Mouse (Mus musculus): ENCODE results near the gene Bola3. TPM values are rescaled to one million over a fixed set of nuclear protein-coding genes. Genes with fewer than 3 reads are reported as not detected.

Bola3 gene
- total RNA-seq (2017): 13.0 to 48.5 TPM (median 38.5 TPM) in 3 replicates

GRCm38 (mm10) chr6:83348873-83349272 is at the start of gene Bola3:
Gene Bola3 (plus strand): TSS chr6:83349147.
- ATAC-seq (replicated peaks; ENCODE audit: insufficient number of reproducible peaks, low FRiP score, low TSS enrichment, poor library complexity, severe bottlenecking): no peak

- ATAC-seq (replicated peaks; ENCODE audit: insufficient number of reproducible peaks, low FRiP score, low TSS enrichment, poor library complexity, severe bottlenecking): no peak
These were observed 48.3 kb upstream of the Bola3 start for GRCm38 (mm10) chr6:83300447-83301229.

- no peak for ATAC-seq (replicated peaks; ENCODE audit: insufficient number of reproducible peaks, low FRiP score, low TSS enrichment, poor library complexity, severe bottlenecking)
These were observed 47.7 kb upstream of the Bola3 start for GRCm38 (mm10) chr6:83301294-83301693.

- ATAC-seq (replicated peaks; ENCODE audit: insufficient number of reproducible peaks, low FRiP score, low TSS enrichment, poor library complexity, severe bottlenecking): no peak
These were observed 46.7 kb upstream of the Bola3 start for GRCm38 (mm10) chr6:83302264-83302663.

GRCm38 (mm10) chr6:83309017-83309416 is 39.9 kb upstream of the Bola3 start:
- ATAC-seq (replicated peaks; ENCODE audit: insufficient number of reproducible peaks, low FRiP score, low TSS enrichment, poor library complexity, severe bottlenecking): no peak

- peak; percentile 33; the same call in 1 of the 2 replicates for ATAC-seq (replicated peaks; ENCODE audit: insufficient number of reproducible peaks, low FRiP score, low TSS enrichment, poor library complexity, severe bottlenecking)
These were observed 37.7 kb upstream of the Bola3 start for GRCm38 (mm10) chr6:83311206-83311605.

- no peak for ATAC-seq (replicated peaks; ENCODE audit: insufficient number of reproducible peaks, low FRiP score, low TSS enrichment, poor library complexity, severe bottlenecking)
These were observed 36.9 kb upstream of the Bola3 start for GRCm38 (mm10) chr6:83312021-83312420.

- no peak for ATAC-seq (replicated peaks; ENCODE audit: insufficient number of reproducible peaks, low FRiP score, low TSS enrichment, poor library complexity, severe bottlenecking)
These were observed 36.4 kb upstream of the Bola3 start for GRCm38 (mm10) chr6:83312514-83312913.

GRCm38 (mm10) chr6:83315293-83315692 is 33.7 kb upstream of the Bola3 start:
- ATAC-seq (replicated peaks; ENCODE audit: insufficient number of reproducible peaks, low FRiP score, low TSS enrichment, poor library complexity, severe bottlenecking): no peak

- no peak for ATAC-seq (replicated peaks; ENCODE audit: insufficient number of reproducible peaks, low FRiP score, low TSS enrichment, poor library complexity, severe bottlenecking)
These were observed 32.9 kb upstream of the Bola3 start for GRCm38 (mm10) chr6:83316022-83316421.

GRCm38 (mm10) chr6:83317108-83317741 is 31.7 kb upstream of the Bola3 start:
- peak; percentile 92 for ATAC-seq (replicated peaks; ENCODE audit: insufficient number of reproducible peaks, low FRiP score, low TSS enrichment, poor library complexity, severe bottlenecking)

- no peak for ATAC-seq (replicated peaks; ENCODE audit: insufficient number of reproducible peaks, low FRiP score, low TSS enrichment, poor library complexity, severe bottlenecking)
These were observed 27.0 kb upstream of the Bola3 start for GRCm38 (mm10) chr6:83321927-83322326.

- ATAC-seq (replicated peaks; ENCODE audit: insufficient number of reproducible peaks, low FRiP score, low TSS enrichment, poor library complexity, severe bottlenecking): no peak
These were observed 26.2 kb upstream of the Bola3 start for GRCm38 (mm10) chr6:83322794-83323193.

- ATAC-seq (replicated peaks; ENCODE audit: insufficient number of reproducible peaks, low FRiP score, low TSS enrichment, poor library complexity, severe bottlenecking): 0 out of 2 replicates have a peak, but pooled peaks have one; percentile 10
These were observed 25.1 kb upstream of the Bola3 start for GRCm38 (mm10) chr6:83323652-83324419.

GRCm38 (mm10) chr6:83325525-83326393 is 23.2 kb upstream of the Bola3 start, which contains the start of the genes Mthfd2 and Mob1a:
Gene Mthfd2 (minus strand): TSS chr6:83325908.
Gene Mob1a (plus strand): TSS chr6:83326016.
- peak; percentile 97 for ATAC-seq (replicated peaks; ENCODE audit: insufficient number of reproducible peaks, low FRiP score, low TSS enrichment, poor library complexity, severe bottlenecking)

- ATAC-seq (replicated peaks; ENCODE audit: insufficient number of reproducible peaks, low FRiP score, low TSS enrichment, poor library complexity, severe bottlenecking): no peak
These were observed 22.6 kb upstream of the Bola3 start for GRCm38 (mm10) chr6:83326394-83326736.

- ATAC-seq (replicated peaks; ENCODE audit: insufficient number of reproducible peaks, low FRiP score, low TSS enrichment, poor library complexity, severe bottlenecking): no peak
These were observed 22.2 kb upstream of the Bola3 start for GRCm38 (mm10) chr6:83326761-83327160.

GRCm38 (mm10) chr6:83327591-83328190 is 21.3 kb upstream of the Bola3 start:
- ATAC-seq (replicated peaks; ENCODE audit: insufficient number of reproducible peaks, low FRiP score, low TSS enrichment, poor library complexity, severe bottlenecking): no peak
